Mouse (Mus musculus) monocyte, adult 2 months (primary cell): ENCODE data around the gene Ctbp2.

Experiments used
- DNase-seq, 2 experiments: peaks; one replicate each; pipeline ENCODE4 v3.0.0; 2022; ENCODE audit warnings: low spot score in 2 of 2, low read depth in 1 of 2

The Ctbp2 gene

GRCm38 (mm10) chr7:133089621-133090260 lies 34.4 kb downstream of the Ctbp2 start:
- DNase-seq, result no peak

- no peak for DNase-seq
Observed at GRCm38 (mm10) chr7:133088830-133089261, 35.3 kb downstream of the Ctbp2 start.

- no peak for DNase-seq
Observed at GRCm38 (mm10) chr7:133088411-133088810, 35.7 kb downstream of the Ctbp2 start.

- no peak for DNase-seq
Observed at GRCm38 (mm10) chr7:133085408-133085807, 38.7 kb downstream of the Ctbp2 start.

- DNase-seq, result no peak
Observed at GRCm38 (mm10) chr7:133083936-133084614, 40.1 kb downstream of the Ctbp2 start.

GRCm38 (mm10) chr7:133078929-133079328 lies 45.2 kb downstream of the Ctbp2 start:
- DNase-seq, result no peak

- DNase-seq, result no peak
Observed at GRCm38 (mm10) chr7:133074462-133075133, 49.6 kb downstream of the Ctbp2 start.

GRCm38 (mm10) chr7:133073147-133073651 lies 51.0 kb downstream of the Ctbp2 start:
- no peak for DNase-seq

- no peak for DNase-seq
Observed at GRCm38 (mm10) chr7:133072535-133072934, 51.6 kb downstream of the Ctbp2 start.

GRCm38 (mm10) chr7:133067321-133067841 lies 56.8 kb downstream of the Ctbp2 start:
- no peak for DNase-seq

GRCm38 (mm10) chr7:133066776-133067175 lies 57.4 kb downstream of the Ctbp2 start:
- no peak for DNase-seq

GRCm38 (mm10) chr7:133062055-133062454 lies 62.1 kb downstream of the Ctbp2 start:
- DNase-seq, result no peak

- DNase-seq, result no peak
Observed at GRCm38 (mm10) chr7:133060170-133060569, 64.0 kb downstream of the Ctbp2 start.

- no peak for DNase-seq
Observed at GRCm38 (mm10) chr7:133059517-133060104, 64.5 kb downstream of the Ctbp2 start.

GRCm38 (mm10) chr7:133059150-133059509 lies 65.0 kb downstream of the Ctbp2 start:
- no peak for DNase-seq

GRCm38 (mm10) chr7:133058496-133059149 lies 65.5 kb downstream of the Ctbp2 start:
- no peak for DNase-seq

GRCm38 (mm10) chr7:133056924-133057323 lies 67.2 kb downstream of the Ctbp2 start:
- no peak for DNase-seq

- no peak for DNase-seq
Observed at GRCm38 (mm10) chr7:133054486-133054885, 69.7 kb downstream of the Ctbp2 start.

- DNase-seq, result no peak
Observed at GRCm38 (mm10) chr7:133053757-133054156, 70.4 kb downstream of the Ctbp2 start.

GRCm38 (mm10) chr7:133052819-133053218 lies 71.3 kb downstream of the Ctbp2 start:
- peak; percentile 54 to 77 for DNase-seq

- no peak for DNase-seq
Observed at GRCm38 (mm10) chr7:133050681-133051080, 73.5 kb downstream of the Ctbp2 start.
